In genomic region chr5:89123270-89123903, GRCm38 (mm10) we compare ENCODE assay signal across 14 mouse cellular contexts.
DNase-seq lines count a peak whose midpoint lies in the region; ATAC-seq and TF ChIP-seq lines count a peak whose summit lies in the region.
"Had no signal": no experiment of that assay in that cellular context is flagged by ENCODE, and none has a peak within 500 bp of the region (broad histone marks: within the 10 kb centered on the region; RNA-seq: fewer than 3 reads in every experiment).

No protein-coding gene starts in this region.

- POLR2A ChIA-PET in Patski (lab: Charles Lee): interaction anchor here (0.6 to 0.8 kb wide), 2 partner anchors 42 to 206 kb away, joined by 3 read pairs; no protein-coding TSS in a partner anchor

- no peak for TF ChIP-seq CTCF in Patski (IDR thresholded peaks at IDR 0.05)

- in situ Hi-C loops in Patski (cut with MboI; ENCODE audit: low pct_unique_long_range_greater_than_20kb): no loop called here

- H3K27me3 ChIP-seq in Patski: no peaks in the 10 kb centered on the region
- H3K27me3 ChIP-seq: embryonic facial prominence, embryonic 15.5 days; forebrain, embryonic 12.5 days; heart, embryonic 15.5 days; midbrain, embryonic 15.5 days had no signal

- peak; percentile 77 for ATAC-seq in Patski
- ATAC-seq: midbrain, embryonic 15.5 days had no signal

- CTCF ChIA-PET in Patski (lab: Charles Lee): interaction anchor here (1.3 to 1.4 kb wide), 2 partner anchors 13 to 14 kb away, joined by 3 to 6 read pairs; no protein-coding TSS in a partner anchor

- DNase-seq in cerebellum, postnatal 36 days: peak; percentile 31 to 33
- DNase-seq in cerebellum, adult 9-11 months: no peak
- no peak for DNase-seq in Patski (ENCODE audit: low read depth, low spot score)
- peak; percentile 71 for DNase-seq in kidney, adult 11 months
- DNase-seq in kidney, postnatal 10 days: peak; percentile 76
- no peak for DNase-seq in natural killer cell, adult 2 months (ENCODE audit: low spot score in 2 of 2)
- no peak for DNase-seq in layer of hippocampus, postnatal 36 days
- DNase-seq: liver; lung, adult 18-20 months; thymus, postnatal 25 days had no signal

Comparison
In these comparisons a context has a peak if more than half of its experiments do, and no peak if none do; other contexts are left out.
1. DNase-seq: peak in cerebellum, postnatal 36 days (2 of 2), kidney, adult 11 months (single experiment) and kidney, postnatal 10 days (single experiment); none in cerebellum, adult 9-11 months (single experiment), Patski (single experiment), natural killer cell, adult 2 months (0 of 2) and layer of hippocampus, postnatal 36 days (0 of 2).